Mouse (Mus musculus) spleen, adult 12 weeks (tissue): ENCODE results near the gene Avl9.

Source experiments
- DNase-seq: peaks from one replicate; pipeline ENCODE4 v3.0.0; 2022; ENCODE audit warnings: low spot score

Gene Avl9

DNA sequence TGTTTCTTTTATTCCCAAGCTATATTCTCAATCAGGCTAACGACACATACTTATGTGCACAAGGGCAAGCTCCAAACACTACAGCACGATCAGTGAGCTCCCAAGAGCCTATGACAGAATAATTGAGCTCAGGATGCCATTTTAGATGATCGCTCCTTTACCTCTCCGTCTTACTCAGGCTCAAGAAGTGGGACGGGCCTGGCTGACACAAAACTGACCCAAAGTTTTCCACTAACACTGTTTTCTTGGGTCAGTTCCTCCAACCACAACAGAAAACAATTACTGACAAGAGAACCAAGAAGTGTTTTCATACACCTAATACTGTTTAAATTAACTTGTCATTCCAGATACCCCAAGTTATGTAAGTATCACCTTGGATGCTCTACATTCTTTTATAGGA, 80.1 kb downstream of the Avl9 start:
- DNase-seq, result no peak

DNA sequence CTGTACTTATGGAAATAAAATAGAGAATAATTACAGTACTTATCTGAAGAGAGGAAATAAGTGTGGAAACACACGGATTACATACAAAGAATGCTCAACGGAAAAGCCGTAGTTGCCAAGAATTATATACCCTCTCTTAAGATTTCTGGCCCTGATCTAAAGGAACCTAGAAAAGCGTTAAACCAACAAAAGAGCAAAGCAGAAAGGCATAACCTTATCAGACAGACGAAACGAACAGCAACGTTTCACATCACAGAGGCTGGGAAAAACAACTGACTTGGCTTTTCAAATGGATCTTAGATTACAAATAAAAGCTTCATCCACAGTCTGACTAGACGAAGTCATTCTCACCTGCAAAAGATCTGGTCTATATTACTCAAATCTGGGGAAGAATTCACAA, 81.5 kb downstream of the Avl9 start:
- no peak for DNase-seq

GRCm38 (mm10) chr6:56796668-56797141, 82.0 kb downstream of the Avl9 start:
- DNase-seq, result no peak

DNA sequence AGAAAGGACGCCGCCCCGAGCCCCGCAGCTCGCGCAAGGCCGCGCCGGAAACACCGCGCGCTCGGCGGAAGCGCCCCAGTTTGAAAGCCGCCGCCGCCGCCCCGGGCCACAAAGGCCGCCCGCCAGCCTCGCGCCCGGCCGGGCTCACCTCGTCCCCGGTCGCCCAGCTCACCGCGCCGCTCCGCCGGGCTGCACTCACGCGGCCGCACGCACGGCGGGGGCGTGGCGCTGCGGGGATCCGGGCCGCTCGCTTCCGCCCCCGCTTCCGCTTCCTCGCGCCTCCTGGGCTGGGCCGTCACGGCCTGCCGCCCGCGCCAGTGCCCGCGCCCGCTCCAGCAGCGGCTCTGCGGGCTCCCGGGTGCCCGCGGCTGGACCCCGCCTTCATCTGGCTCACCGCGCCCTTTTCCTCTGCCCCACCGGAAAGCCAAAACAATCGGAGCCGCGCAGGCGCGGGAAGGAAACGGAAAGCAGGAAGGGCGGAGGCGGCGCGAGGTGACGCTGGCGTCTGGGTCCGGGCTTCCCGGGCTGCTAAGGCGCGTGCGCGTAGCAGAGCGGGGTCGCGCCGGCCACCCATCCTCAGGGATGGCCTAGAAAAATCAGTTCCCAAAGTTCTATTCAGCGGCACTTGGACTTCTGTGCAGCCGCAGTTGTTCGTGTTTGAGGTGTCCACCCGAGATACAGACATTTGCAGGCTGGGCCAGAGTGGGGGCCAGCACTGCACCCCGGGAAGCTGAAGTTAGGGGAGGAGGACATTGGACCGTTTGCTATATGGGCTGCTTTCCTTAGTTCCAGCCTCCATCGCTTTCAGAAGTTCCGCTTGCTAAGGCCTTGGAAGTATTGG, 82.8 kb downstream of the Avl9 start, which contains the start of gene Kbtbd2:
Gene Kbtbd2, minus strand, starts transcription at position 503 of the 841 bp plus-strand sequence.
- peak; percentile 88 for DNase-seq

GRCm38 (mm10) chr6:56798152-56798465, 83.4 kb downstream of the Avl9 start:
- DNase-seq, result no peak

- no peak for DNase-seq
Observed at GRCm38 (mm10) chr6:56805026-56805425, 90.3 kb downstream of the Avl9 start.

- no peak for DNase-seq
Observed at GRCm38 (mm10) chr6:56806195-56806594, 91.5 kb downstream of the Avl9 start.

- DNase-seq, result no peak
Observed at GRCm38 (mm10) chr6:56808656-56809055, 94.0 kb downstream of the Avl9 start.
